ENCODE assay signal across 21 mouse cellular contexts in genomic region chr4:62723795-62724194, GRCm38 (mm10).
"Had no signal": no experiment of that assay in that cellular context is flagged by ENCODE, and none has a peak within 500 bp of the region (broad histone marks: within the 10 kb centered on the region; RNA-seq: fewer than 3 reads in every experiment).

No protein-coding gene starts in this region.

- H3K27ac ChIP-seq: forebrain, embryonic 15.5 days; heart, adult 2 months; heart, embryonic 15.5 days; hindbrain, embryonic 13.5 days; hindbrain, embryonic 15.5 days; hindbrain, postnatal 0 days; kidney, postnatal 0 days; limb, embryonic 13.5 days; limb, embryonic 15.5 days; liver, embryonic 13.5 days; liver, embryonic 15.5 days had no signal

- H3K36me3 ChIP-seq: forebrain, embryonic 15.5 days; heart, embryonic 13.5 days; heart, embryonic 15.5 days; hindbrain, embryonic 15.5 days; limb, embryonic 13.5 days; limb, embryonic 15.5 days; liver, embryonic 13.5 days; liver, embryonic 15.5 days had no signal

- H3K9me3 ChIP-seq: forebrain, embryonic 15.5 days; heart, embryonic 15.5 days; hindbrain, embryonic 15.5 days; limb, embryonic 15.5 days; liver, embryonic 13.5 days; liver, embryonic 15.5 days had no signal

- H3K27me3 ChIP-seq: forebrain, embryonic 15.5 days; heart, embryonic 13.5 days; heart, embryonic 15.5 days; hindbrain, embryonic 13.5 days; hindbrain, embryonic 15.5 days; limb, embryonic 13.5 days; limb, embryonic 15.5 days; liver, embryonic 13.5 days; liver, embryonic 15.5 days had no signal

- H3K4me3 ChIP-seq: forebrain, embryonic 15.5 days; heart, adult 2 months; heart, embryonic 13.5 days; heart, embryonic 15.5 days; hindbrain, embryonic 13.5 days; hindbrain, embryonic 15.5 days; limb, embryonic 13.5 days; limb, embryonic 15.5 days; liver, embryonic 13.5 days; liver, embryonic 15.5 days had no signal

- DNase-seq: forebrain, postnatal 0 days; gastrocnemius, postnatal 14 days; gastrocnemius, postnatal 36 days; heart, adult 11 months; heart, postnatal 14 days; heart, postnatal 36 days; kidney, adult 9 months; layer of hippocampus, adult 9-11 months; layer of hippocampus, postnatal 36 days; liver, embryonic 13.5 days had no signal

- H3K4me1 ChIP-seq: forebrain, embryonic 15.5 days had no signal
